Mouse (Mus musculus): ENCODE results near the gene Ddx43.

- TF ChIP-seq CTCF (IDR thresholded peaks at IDR 0.05; ENCODE audit: low read depth) (no peak), EP300 (IDR thresholded peaks at IDR 0.05; ENCODE audit: low read depth) (no peak)
Observed at GRCm38 (mm10) chr9:78389981-78390380, 5.6 kb upstream of the Ddx43 start.
